Mouse (Mus musculus) MEL (cell line): ENCODE results near the gene Rdh16f1. TPM values are rescaled to one million over a fixed set of nuclear protein-coding genes. Genes with fewer than 3 reads are reported as not detected.
"Not testable (repeated sequence)": the region's sequence is repeated elsewhere in the genome, so short reads cannot be mapped to it uniquely, and the experiment has no call there.

Experiments used
- DNase-seq: peaks from one replicate; pipeline ENCODE4 v3.0.0; 2011; ENCODE audit warnings: low read depth, low spot score
- H3K27ac ChIP-seq: 2 replicates; pipeline ENCODE4 v1.5.1; 2012; ENCODE audit warnings: low read depth, mild to moderate bottlenecking, control low read depth, low read length, moderate library complexity; ENCODE audit not compliant: control insufficient read depth
- H3K27me3 ChIP-seq, 2 experiments: fragments of 150-350 bp in 1 of 2; sonication (generic) in 1 of 2; 2 replicates each; pipeline ENCODE4 v1.6.1; 2012; ENCODE audit warnings: low read length in 2 of 2, mild to moderate bottlenecking in 2 of 2, improper control_type of control experiment in 1 of 2, moderate library complexity in 1 of 2; ENCODE audit not compliant: insufficient read depth in 2 of 2, control insufficient read depth in 1 of 2
- H3K36me3 ChIP-seq, 2 experiments: 2 replicates each; pipeline ENCODE4 v1.6.1; 2012 to 2014; ENCODE audit warnings: low read length in 2 of 2, improper control_type of control experiment in 1 of 2, inconsistent platforms in 1 of 2, mild to moderate bottlenecking in 1 of 2; ENCODE audit not compliant: insufficient read depth in 2 of 2, control insufficient read depth in 1 of 2
- H3K4me1 ChIP-seq, 2 experiments: fragments of 150-350 bp in 1 of 2; sonication (generic) in 1 of 2; 2 replicates each; pipeline ENCODE4 v1.6.1; 2012; ENCODE audit warnings: low read length in 2 of 2, improper control_type of control experiment in 1 of 2, mild to moderate bottlenecking in 1 of 2; ENCODE audit not compliant: insufficient read depth in 2 of 2, control insufficient read depth in 1 of 2
- H3K4me3 ChIP-seq, 2 experiments: fragments of 150-350 bp in 1 of 2; sonication (generic) in 1 of 2; 2 replicates each; pipeline ENCODE4 v1.5.1; 2012; ENCODE audit warnings: low read depth in 2 of 2, low read length in 2 of 2, mild to moderate bottlenecking in 2 of 2, moderate library complexity in 2 of 2, control low read depth in 1 of 2, improper control_type of control experiment in 1 of 2; ENCODE audit not compliant: control insufficient read depth in 1 of 2, insufficient read depth in 1 of 2
- H3K79me2 ChIP-seq: 2 replicates; pipeline ENCODE4 v1.6.1; 2012; ENCODE audit warnings: mild to moderate bottlenecking, low read length, moderate library complexity; ENCODE audit not compliant: control insufficient read depth, poor library complexity, insufficient read depth
- H3K9ac ChIP-seq: 2 replicates; pipeline ENCODE4 v1.6.1; 2012; ENCODE audit warnings: low read depth, mild to moderate bottlenecking, control low read depth, low read length, moderate library complexity; ENCODE audit not compliant: control insufficient read depth, poor library complexity, severe bottlenecking
- H3K9me3 ChIP-seq: fragments of 150-350 bp; sonication (generic); replicated peaks from 2 replicates; pipeline ENCODE4 v1.6.1; 2012; ENCODE audit warnings: mild to moderate bottlenecking, low read length, improper control_type of control experiment, moderate library complexity; ENCODE audit not compliant: insufficient read depth
- BHLHE40 ChIP-seq: IDR thresholded peaks from 2 replicates; pipeline ENCODE4 v1.6.1; 2012; ENCODE audit warnings: low read depth, mild to moderate bottlenecking, inconsistent platforms, low read length, improper control_type of control experiment, borderline replicate concordance
- CHD2 ChIP-seq: IDR thresholded peaks from 2 replicates; pipeline ENCODE4 v1.6.1; 2011; ENCODE audit warnings: low read length, improper control_type of control experiment
- CTCF ChIP-seq, 3 experiments: IDR thresholded peaks in 2 of 3; conservative IDR thresholded peaks in 1 of 3; 2 replicates each; pipeline ENCODE4 v1.5.1; 2011 to 2012; ENCODE audit warnings: low read length in 3 of 3, low read depth in 2 of 3, mild to moderate bottlenecking in 2 of 3, improper control_type of control experiment in 1 of 3, inconsistent platforms in 1 of 3, mixed read lengths in 1 of 3, moderate library complexity in 1 of 3; ENCODE audit not compliant: control insufficient read depth in 1 of 3, insufficient read depth in 1 of 3, poor library complexity in 1 of 3, severe bottlenecking in 1 of 3
- E2F4 ChIP-seq: IDR thresholded peaks from 2 replicates; pipeline ENCODE4 v1.6.1; 2011; ENCODE audit warnings: low read depth, low read length, improper control_type of control experiment, borderline replicate concordance
- ELF1 ChIP-seq: IDR thresholded peaks from 2 replicates; pipeline ENCODE4 v1.6.1; 2014; ENCODE audit warnings: low read depth, mild to moderate bottlenecking, inconsistent platforms, low read length, improper control_type of control experiment, moderate library complexity
- EP300 ChIP-seq, 2 experiments: IDR thresholded peaks; 2 replicates each; pipeline ENCODE4 v1.6.1; 2011; ENCODE audit warnings: improper control_type of control experiment in 2 of 2, low read length in 2 of 2, low read depth in 1 of 2, mild to moderate bottlenecking in 1 of 2
- ETS1 ChIP-seq: IDR thresholded peaks from 2 replicates; pipeline ENCODE4 v1.6.1; 2012; ENCODE audit warnings: low read depth, mild to moderate bottlenecking, inconsistent platforms, low read length, improper control_type of control experiment, moderate library complexity
- GABPA ChIP-seq: IDR thresholded peaks from 2 replicates; pipeline ENCODE4 v1.6.1; 2012; ENCODE audit warnings: low read depth, mild to moderate bottlenecking, inconsistent platforms, low read length, improper control_type of control experiment, moderate library complexity
- GATA1 ChIP-seq: IDR thresholded peaks from 2 replicates; pipeline ENCODE4 v1.6.1; 2011; ENCODE audit warnings: low read depth, low read length, improper control_type of control experiment
- MEF2A ChIP-seq: IDR thresholded peaks from 2 replicates; pipeline ENCODE4 v1.6.1; 2014; ENCODE audit warnings: low read depth, mild to moderate bottlenecking, inconsistent platforms, low read length, improper control_type of control experiment; ENCODE audit not compliant: poor library complexity, insufficient replicate concordance, severe bottlenecking; ENCODE audit errors: extremely low read depth
- MYB ChIP-seq: IDR thresholded peaks from 2 replicates; pipeline ENCODE4 v1.6.1; 2011; ENCODE audit warnings: mild to moderate bottlenecking, low read depth, low read length, improper control_type of control experiment
- MYC ChIP-seq: IDR thresholded peaks from 2 replicates; pipeline ENCODE4 v1.6.1; 2011; ENCODE audit warnings: low read depth, mild to moderate bottlenecking, low read length, improper control_type of control experiment, moderate library complexity
- POLR2AphosphoS2 ChIP-seq: IDR thresholded peaks from 2 replicates; pipeline ENCODE4 v1.6.1; 2011; ENCODE audit warnings: low read length, improper control_type of control experiment
- POLR2AphosphoS5 ChIP-seq: IDR thresholded peaks from 2 replicates; pipeline ENCODE4 v1.6.1; 2012; ENCODE audit warnings: low read depth, borderline replicate concordance, mild to moderate bottlenecking, inconsistent platforms, low read length, moderate library complexity, mixed read lengths
- RCOR1 ChIP-seq: IDR thresholded peaks from 2 replicates; pipeline ENCODE4 v1.6.1; 2012; ENCODE audit warnings: low read depth, mild to moderate bottlenecking, inconsistent platforms, low read length, improper control_type of control experiment
- TAL1 ChIP-seq: IDR thresholded peaks from 2 replicates; pipeline ENCODE4 v1.6.1; 2012; ENCODE audit warnings: mild to moderate bottlenecking, inconsistent platforms, low read length, moderate library complexity, mixed read lengths
- TBP ChIP-seq: IDR thresholded peaks from 2 replicates; pipeline ENCODE4 v1.8.0; 2011; ENCODE audit warnings: low read depth, low read length, improper control_type of control experiment
- TCF12 ChIP-seq: IDR thresholded peaks from 2 replicates; pipeline ENCODE4 v1.6.1; 2014; ENCODE audit warnings: low read depth, mild to moderate bottlenecking, inconsistent platforms, low read length, improper control_type of control experiment, moderate library complexity
- USF1 ChIP-seq: IDR thresholded peaks from 2 replicates; pipeline ENCODE4 v1.6.1; 2014; ENCODE audit warnings: low read depth, mild to moderate bottlenecking, inconsistent platforms, low read length, improper control_type of control experiment, moderate library complexity
- USF2 ChIP-seq, 2 experiments: IDR thresholded peaks; 2 replicates each; pipeline ENCODE4 v1.6.1; 2011 to 2012; ENCODE audit warnings: improper control_type of control experiment in 2 of 2, low read length in 2 of 2, borderline replicate concordance in 1 of 2, inconsistent platforms in 1 of 2, low read depth in 1 of 2, mild to moderate bottlenecking in 1 of 2; ENCODE audit not compliant: insufficient read depth in 1 of 2
- ZKSCAN1 ChIP-seq: IDR thresholded peaks from 2 replicates; pipeline ENCODE4 v1.6.1; 2012; ENCODE audit warnings: low read depth, mild to moderate bottlenecking, inconsistent platforms, low read length, improper control_type of control experiment, moderate library complexity
- ZNF384 ChIP-seq: IDR thresholded peaks from 2 replicates; pipeline ENCODE4 v1.6.1; 2012; ENCODE audit warnings: low read depth, mild to moderate bottlenecking, inconsistent platforms, low read length, improper control_type of control experiment
- polyA plus RNA-seq, 2 experiments: library from polyadenylated mRNA; stranded (reverse) in 1 of 2; unstranded in 1 of 2; fragments of >175 nt in 1 of 2; fragments of >200 nt in 1 of 2; gene quantifications; 2 replicates each; pipeline versions ENCODE4 v1.2.1 to v1.2.4; 2012; ENCODE audit warnings: low replicate concordance in 2 of 2, low read depth in 1 of 2; ENCODE audit not compliant: insufficient read length in 2 of 2, insufficient read depth in 1 of 2, missing spikeins in 1 of 2
- total RNA-seq: library from RNA; depleted of rRNA; stranded (reverse); fragments of 300-350 nt; gene quantifications from 2 replicates; pipeline ENCODE4 v1.2.3, GENCODE M21; 2012

The Rdh16f1 gene
- total and polyA plus RNA-seq, 3 experiments: not detected

DNA sequence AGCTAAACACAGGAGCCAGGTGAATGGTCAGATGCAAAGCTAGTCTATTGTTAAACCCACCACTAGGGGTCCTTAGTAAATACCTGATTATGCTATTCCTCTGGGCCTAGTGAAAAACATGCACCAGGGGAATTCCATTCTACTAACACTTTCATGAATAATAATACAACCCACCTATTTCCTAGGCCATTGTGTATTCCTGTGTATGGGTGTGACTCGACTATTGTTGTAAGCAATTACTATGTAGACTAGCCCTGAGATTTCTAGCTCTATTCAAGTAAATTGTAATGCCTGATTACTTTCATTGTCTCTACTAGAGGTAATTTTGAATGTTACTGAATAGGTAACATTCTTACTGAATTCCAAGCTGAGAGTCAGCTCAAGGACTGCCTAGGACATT is 25.8 kb downstream of the Rdh16f1 start:
- TF ChIP-seq CTCF (IDR thresholded peaks at IDR 0.05 in 2 of 3, conservative IDR thresholded peaks at IDR 0.05 in 1 of 3; ENCODE audit: control insufficient read depth in 1 of 3, insufficient read depth in 1 of 3, low read depth in 2 of 3, low read length in 3 of 3, poor library complexity in 1 of 3, severe bottlenecking in 1 of 3): peak in 2 of 3 experiments; percentile 9 to 10; a peak in 1 of 6 replicates
- not testable (repeated sequence) for H3K4me1 ChIP-seq, H3K36me3 ChIP-seq, H3K79me2 ChIP-seq, H3K4me3 ChIP-seq, DNase-seq, H3K27ac ChIP-seq, H3K9me3 ChIP-seq, H3K9ac ChIP-seq, H3K27me3 ChIP-seq

DNA sequence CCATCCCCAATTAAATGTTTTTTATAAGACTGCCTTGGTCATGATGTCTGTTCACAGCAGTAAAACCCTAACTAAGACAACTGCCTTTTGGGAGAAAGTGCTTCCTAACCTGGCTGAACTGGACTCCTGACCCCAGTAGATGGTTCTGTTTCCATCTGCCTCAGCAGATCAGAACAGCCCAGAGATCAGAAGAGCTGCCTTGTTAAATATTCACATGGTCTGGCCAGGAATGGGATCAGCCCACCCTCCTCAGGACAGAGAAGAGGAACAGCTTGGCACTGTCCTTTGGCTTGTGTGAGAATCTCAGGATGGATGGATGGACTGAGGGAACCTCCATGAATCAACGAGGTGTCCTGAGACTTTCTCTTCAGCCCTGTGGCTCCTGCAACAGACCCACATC is 39.7 kb downstream of the Rdh16f1 start:
- no peaks in the 10 kb centered on the region for H3K4me1 ChIP-seq
- H3K4me3 ChIP-seq: no peak overlapping the region
- H3K9me3 ChIP-seq: no peaks in the 10 kb centered on the region
- no peaks in the 10 kb centered on the region for H3K79me2 ChIP-seq
- TF ChIP-seq GATA1 (no peak), TAL1 (no peak), ZKSCAN1 (no peak), BHLHE40 (no peak), POLR2AphosphoS5 (no peak), MEF2A (no peak)
- TF ChIP-seq, all 39 proteins: peak for 0
- Histone ChIP-seq H3K27ac (no peak overlapping the region), H3K9ac (no peak overlapping the region), H3K36me3 (no peaks in the 10 kb centered on the region), H3K27me3 (no peaks in the 10 kb centered on the region)
- DNase-seq: no peak

DNA sequence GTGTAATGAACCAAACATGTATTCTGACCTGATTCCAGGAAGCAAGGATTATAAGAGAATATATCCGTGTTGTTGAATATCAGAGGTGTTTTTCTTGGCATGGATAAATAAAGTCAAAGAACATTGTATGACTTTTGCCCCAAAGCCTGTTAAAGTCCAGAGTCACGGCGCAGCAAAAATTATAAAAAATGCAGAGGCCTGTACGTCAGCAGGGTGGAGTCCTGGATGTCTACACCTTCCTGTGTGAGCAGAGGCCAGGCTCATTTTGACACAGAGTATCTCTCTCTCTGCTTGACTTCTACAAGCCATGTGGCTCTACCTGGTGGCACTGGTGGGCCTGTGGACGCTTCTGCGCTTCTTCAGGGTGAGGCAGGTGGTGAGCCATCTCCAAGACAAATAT is 41.3 kb downstream of the Rdh16f1 start, which contains the start of gene Rdh16:
Gene Rdh16 (plus strand): TSS at position 262 of the 400 bp plus-strand sequence.
- Histone ChIP-seq H3K27me3 (no peaks in the 10 kb centered on the region), H3K4me3 (no peak within 1 kb of the TSS), H3K9ac (no peak within 1 kb of the TSS), H3K9me3 (no peaks in the 10 kb centered on the region), H3K4me1 (no peaks in the 10 kb centered on the region), H3K36me3 (no peaks in the 10 kb centered on the region), H3K79me2 (no peaks in the 10 kb centered on the region), H3K27ac (no peak within 1 kb of the TSS)
- DNase-seq: no peak
- no peak for TF ChIP-seq USF1
- no peak for TF ChIP-seq ZKSCAN1
- no peak for TF ChIP-seq USF2 (IDR thresholded peaks at IDR 0.05; ENCODE audit: borderline replicate concordance in 1 of 2, insufficient read depth in 1 of 2, low read depth in 1 of 2, low read length in 2 of 2)
- no peak for TF ChIP-seq E2F4
- no peak for TF ChIP-seq GABPA
- TF ChIP-seq ETS1: no peak
- TF ChIP-seq RCOR1: no peak
- no peak for TF ChIP-seq GATA1
- no peak for TF ChIP-seq EP300 (IDR thresholded peaks at IDR 0.05; ENCODE audit: low read depth in 1 of 2, low read length in 2 of 2)
- TF ChIP-seq MYC: no peak
- no peak for TF ChIP-seq TBP
- no peak for TF ChIP-seq MYB
- no peak for TF ChIP-seq TCF12
- TF ChIP-seq POLR2AphosphoS2: no peak
- TF ChIP-seq ELF1: no peak
- no peak for TF ChIP-seq ZNF384
- no peak for TF ChIP-seq CHD2
